Mouse (Mus musculus): ENCODE results near the gene Arfgap3. TPM values are rescaled to one million over a fixed set of nuclear protein-coding genes. Genes with fewer than 3 reads are reported as not detected.

Gene Arfgap3
- polyA plus RNA-seq, 1 experiment, result 66.1 TPM

GRCm38 (mm10) chr15:83251176-83252004 is 98.7 kb downstream of the Arfgap3 start, which contains the start of gene A4galt:
TSS of gene A4galt (minus strand) at chr15:83251774.
- no peak for DNase-seq (ENCODE audit: low read depth)

GRCm38 (mm10) chr15:83250651-83251175 is 99.3 kb downstream of the Arfgap3 start:
- DNase-seq (ENCODE audit: low read depth), result no peak

Other genes with a start within 250 kb of the Arfgap3 start
- gene Rrp7a, start 227.4 kb downstream of the Arfgap3 start, polyA plus RNA-seq (2012; rRNA removed), result 92.7 and 96.7 TPM in 2 replicates
- 56.9 and 73.0 TPM in 2 replicates for gene Poldip3, start 200.9 kb downstream of the Arfgap3 start, polyA plus RNA-seq (2012; rRNA removed)
- 218 and 221 TPM in 2 replicates for gene Cyb5r3, start 177.7 kb downstream of the Arfgap3 start, polyA plus RNA-seq (2012; rRNA removed)
- gene A4galt, start 98.5 kb downstream of the Arfgap3 start, polyA plus RNA-seq (2012; rRNA removed), result 30.6 and 31.5 TPM in 2 replicates
- 39.6 and 42.9 TPM in 2 replicates for gene Pacsin2, start 114.4 kb upstream of the Arfgap3 start, polyA plus RNA-seq (2012; rRNA removed)
- gene Ttll1, start 160.6 kb upstream of the Arfgap3 start, polyA plus RNA-seq (2012; rRNA removed), result 10.7 and 11.6 TPM in 2 replicates
- gene Bik, start 176.6 kb upstream of the Arfgap3 start, polyA plus RNA-seq (2012; rRNA removed), result 6.3 and 6.5 TPM in 2 replicates
- gene Tspo, start 213.3 kb upstream of the Arfgap3 start, polyA plus RNA-seq (2012; rRNA removed), result 493 and 738 TPM in 2 replicates
- gene Mcat, start 213.5 kb upstream of the Arfgap3 start, polyA plus RNA-seq (2012; rRNA removed), result 27.0 and 31.7 TPM in 2 replicates
- gene Ttll12, start 244.9 kb upstream of the Arfgap3 start, polyA plus RNA-seq (2012; rRNA removed), result 20.0 and 20.1 TPM in 2 replicates

All from gonadal fat pad, adult 2 months (tissue).